Mouse (Mus musculus) CH12.LX (cell line): ENCODE data around the gene Plcd4.

Source experiments
- CTCF ChIP-seq, 2 experiments: IDR thresholded peaks in 1 of 2; conservative IDR thresholded peaks in 1 of 2; 2 replicates each; pipeline ENCODE4 v1.5.1; 2011 to 2012; ENCODE audit warnings: low read depth in 2 of 2, low read length in 2 of 2, improper control_type of control experiment in 1 of 2, inconsistent platforms in 1 of 2, mild to moderate bottlenecking in 1 of 2, moderate library complexity in 1 of 2
- JUND ChIP-seq: conservative IDR thresholded peaks from 2 replicates; pipeline ENCODE4 v1.6.1; 2011; ENCODE audit warnings: low read depth, low read length, improper control_type of control experiment
- NRF1 ChIP-seq: IDR thresholded peaks from 2 replicates; pipeline ENCODE4 v1.6.1; 2014; ENCODE audit warnings: low read depth, mild to moderate bottlenecking, inconsistent platforms, low read length, improper control_type of control experiment, moderate library complexity
- PAX5 ChIP-seq: IDR thresholded peaks from 2 replicates; pipeline ENCODE4 v1.6.1; 2012; ENCODE audit warnings: low read length, inconsistent platforms, mixed read lengths
- POLR2A ChIP-seq: IDR thresholded peaks from 2 replicates; pipeline ENCODE4 v1.6.1; 2011; ENCODE audit warnings: low read depth, mild to moderate bottlenecking, improper control_type of control experiment, low read length

DNA sequence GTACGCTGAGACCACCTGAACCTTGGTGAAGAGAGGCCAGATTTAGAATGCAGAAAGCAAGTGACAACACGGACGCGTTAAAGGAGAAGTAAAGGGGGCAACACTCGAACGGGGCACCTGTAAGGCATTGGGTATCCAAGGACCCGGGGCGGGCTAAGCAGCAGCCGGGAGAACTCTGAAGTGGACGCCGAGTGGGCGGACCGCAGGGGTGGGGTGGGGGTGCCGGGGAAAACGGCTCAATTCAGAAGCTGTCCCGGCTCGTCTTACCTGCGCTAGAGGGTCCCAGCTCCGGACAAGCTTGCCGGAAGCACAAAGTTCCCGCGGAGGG, 37.3 kb upstream of the Plcd4 start:
- no peak for TF ChIP-seq PAX5
- TF ChIP-seq JUND = no peak
- no peak for TF ChIP-seq POLR2A
- TF ChIP-seq NRF1 = no peak
- TF ChIP-seq CTCF (conservative IDR thresholded peaks at IDR 0.05 in 1 of 2, IDR thresholded peaks at IDR 0.05 in 1 of 2; ENCODE audit: low read depth in 2 of 2, low read length in 2 of 2) = no peak
